Mouse (Mus musculus): ENCODE measurements around the gene 1600014C10Rik. TPM values are rescaled to one million over a fixed set of nuclear protein-coding genes. Genes with fewer than 3 reads are reported as not detected.

1600014C10Rik gene
- polyA plus RNA-seq (2012; rRNA removed) = 10.5 and 10.8 TPM in 2 replicates

DNA sequence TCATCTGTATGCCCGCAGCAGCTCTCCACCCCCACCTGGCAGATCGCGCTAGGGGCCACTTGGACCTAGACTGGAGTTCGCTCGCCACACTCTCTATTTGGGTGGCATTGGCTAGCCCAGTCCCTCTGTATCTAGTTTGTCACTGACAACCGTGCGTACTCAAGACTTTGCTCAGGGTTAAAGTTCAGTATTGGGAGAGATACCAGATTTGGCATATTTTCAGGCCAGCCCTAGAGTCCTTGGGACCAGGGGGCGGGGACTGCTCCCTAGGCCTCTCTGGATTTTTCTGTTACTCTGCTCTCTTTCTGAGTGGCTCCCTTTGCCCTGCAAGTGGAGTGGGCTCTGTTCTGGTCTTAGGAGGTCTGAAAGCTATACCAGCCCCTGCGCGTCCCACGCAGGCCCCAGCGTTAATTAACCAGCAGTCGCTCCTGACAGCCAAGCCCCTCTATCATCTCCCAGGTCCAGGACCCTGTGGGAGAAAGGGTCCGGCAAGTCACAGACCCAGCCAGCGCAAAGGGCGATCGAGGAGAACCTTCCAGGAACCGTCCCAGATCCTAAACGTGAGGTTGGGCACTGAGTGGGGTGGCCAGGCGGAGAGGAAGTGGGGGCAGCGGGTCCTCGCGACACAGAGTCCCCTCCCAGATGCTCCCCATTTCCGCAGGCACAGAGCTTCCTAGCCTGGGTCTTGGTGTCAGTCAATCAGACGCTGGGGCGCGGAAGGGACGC, at the start of gene 1600014C10Rik:
1600014C10Rik (plus strand) TSS at position 256 of the 726 bp plus-strand sequence.

DNA sequence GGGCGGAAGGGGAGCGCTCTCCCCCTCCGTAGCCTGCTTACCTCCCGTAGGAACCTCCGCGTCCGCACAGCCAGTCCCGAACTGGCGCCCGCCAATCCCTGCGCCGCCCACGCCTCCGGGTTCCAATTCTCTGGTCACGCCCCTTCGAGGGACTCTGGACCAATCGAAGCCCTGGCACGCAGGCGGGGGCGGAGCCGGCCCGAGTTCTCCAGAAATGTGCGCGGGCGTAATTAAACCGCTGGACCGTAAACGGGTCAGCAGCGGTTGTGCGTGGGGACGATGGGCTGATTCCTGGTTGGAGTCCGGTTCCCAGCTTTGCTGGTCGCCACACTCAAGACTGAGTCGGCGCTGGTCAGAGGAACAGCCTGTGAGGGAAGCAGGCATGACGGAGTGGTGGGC, 44.9 kb downstream of the 1600014C10Rik start, which contains the start of gene Plekhf1:
Plekhf1 (minus strand) TSS at position 117 of the 399 bp plus-strand sequence.

Other genes starting within 250 kb of the 1600014C10Rik start
- gene Uri1, start 159.7 kb upstream of the 1600014C10Rik start, polyA plus RNA-seq (2012; rRNA removed) = 33.5 and 39.0 TPM in 2 replicates
- gene Ccne1, start 75.7 kb upstream of the 1600014C10Rik start, polyA plus RNA-seq (2012; rRNA removed) = 54.4 and 59.6 TPM in 2 replicates
- gene Plekhf1, start 44.8 kb downstream of the 1600014C10Rik start, polyA plus RNA-seq (2012; rRNA removed) = 0.74 and 1.4 TPM in 2 replicates
- 66.7 and 71.2 TPM in 2 replicates for gene Pop4, start 88.2 kb downstream of the 1600014C10Rik start, polyA plus RNA-seq (2012; rRNA removed)